Mouse (Mus musculus) kidney, postnatal 4 days (tissue): ENCODE measurements around the gene Ttll7.
A peak's percentile ranks its signal among the peaks of the same experiment; 100 is the strongest.

Experiments
- DNase-seq, 2 experiments: peaks; one replicate each; pipeline ENCODE4 v3.0.0; 2021; ENCODE audit warnings: mixed read lengths in 2 of 2

Gene Ttll7

GRCm38 (mm10) chr3:146914798-146915197 lies 62.6 kb downstream of the Ttll7 start:
- DNase-seq = peak; percentile 91 to 93

GRCm38 (mm10) chr3:146917891-146918290 lies 65.7 kb downstream of the Ttll7 start:
- DNase-seq = no peak

GRCm38 (mm10) chr3:146918323-146918722 lies 66.2 kb downstream of the Ttll7 start:
- peak; percentile 20 to 26 for DNase-seq

GRCm38 (mm10) chr3:146927311-146928015 lies 75.3 kb downstream of the Ttll7 start:
- no peak for DNase-seq

GRCm38 (mm10) chr3:146928141-146928540 lies 76.0 kb downstream of the Ttll7 start:
- DNase-seq = no peak

- no peak for DNase-seq
Measured at GRCm38 (mm10) chr3:146929011-146929410, 76.8 kb downstream of the Ttll7 start.

GRCm38 (mm10) chr3:146931190-146931589 lies 79.0 kb downstream of the Ttll7 start:
- no peak for DNase-seq

- no peak for DNase-seq
Measured at GRCm38 (mm10) chr3:146932506-146932905, 80.3 kb downstream of the Ttll7 start.

- DNase-seq = no peak
Measured at GRCm38 (mm10) chr3:146936888-146937287, 84.7 kb downstream of the Ttll7 start.

- peak; percentile 46 to 60 for DNase-seq
Measured at GRCm38 (mm10) chr3:146939391-146940250, 87.5 kb downstream of the Ttll7 start.

- DNase-seq = no peak
Measured at GRCm38 (mm10) chr3:146943101-146943500, 90.9 kb downstream of the Ttll7 start.

- DNase-seq = no peak
Measured at GRCm38 (mm10) chr3:146945342-146945741, 93.2 kb downstream of the Ttll7 start.

GRCm38 (mm10) chr3:146945887-146946286 lies 93.7 kb downstream of the Ttll7 start:
- DNase-seq = peak; percentile 74 to 79

GRCm38 (mm10) chr3:146946641-146947040 lies 94.5 kb downstream of the Ttll7 start:
- DNase-seq = no peak

GRCm38 (mm10) chr3:146956792-146957191 lies 104.6 kb downstream of the Ttll7 start:
- no peak for DNase-seq

GRCm38 (mm10) chr3:146962838-146963237 lies 110.7 kb downstream of the Ttll7 start:
- DNase-seq = no peak

- DNase-seq = no peak
Measured at GRCm38 (mm10) chr3:146964384-146964783, 112.2 kb downstream of the Ttll7 start.

- no peak for DNase-seq
Measured at GRCm38 (mm10) chr3:146967242-146967641, 115.1 kb downstream of the Ttll7 start.

GRCm38 (mm10) chr3:146967834-146968233 lies 115.7 kb downstream of the Ttll7 start:
- no peak for DNase-seq

- DNase-seq = no peak
Measured at GRCm38 (mm10) chr3:146978272-146978671, 126.1 kb downstream of the Ttll7 start.

- peak; percentile 49 to 69 for DNase-seq
Measured at GRCm38 (mm10) chr3:146993834-146994669, 141.9 kb downstream of the Ttll7 start.

GRCm38 (mm10) chr3:146994670-146995415 lies 142.7 kb downstream of the Ttll7 start:
- peak in 1 of 2 experiments; percentile 10 for DNase-seq
